Mouse (Mus musculus) CD4-positive, CD25-positive, alpha-beta regulatory T cell (primary cell): ENCODE data around the gene Cobll1. TPM values are rescaled to one million over a fixed set of nuclear protein-coding genes. Genes with fewer than 3 reads are reported as not detected.

Experiments
- polyA plus RNA-seq: library from polyadenylated mRNA; unstranded; fragments of 100-300 nt; shearing (Covaris generic); gene quantifications from one replicate; pipeline ENCODE4 v1.2.1, GENCODE M21; 2017

Cobll1 gene
- 4.7 TPM for polyA plus RNA-seq

GRCm38 (mm10) chr2:65238964-65239570 lies at the start of gene Cobll1:
TSS of gene Cobll1 (minus strand) at chr2:65239403.

Other genes starting within 250 kb of the Cobll1 start
- not detected for gene Grb14, start 214.4 kb downstream of the Cobll1 start, polyA plus RNA-seq
- 0.24 TPM for gene Slc38a11, start 124.6 kb upstream of the Cobll1 start, polyA plus RNA-seq